Mouse (Mus musculus) right cerebral cortex, postnatal 36 days (tissue): ENCODE results near the gene Ank2.
A peak's percentile ranks its signal among the peaks of the same experiment; 100 is the strongest.

ENCODE experiments used
- DNase-seq, 2 experiments: peaks; one replicate each; pipeline ENCODE4 v3.0.0; 2022; ENCODE audit warnings: low spot score in 2 of 2, mixed read lengths in 1 of 2

Ank2 gene

GRCm38 (mm10) chr3:127118777-127119176, 380.4 kb downstream of the Ank2 start:
- DNase-seq: no peak

- no peak for DNase-seq
These were observed 382.9 kb downstream of the Ank2 start for GRCm38 (mm10) chr3:127116226-127116625.

DNA sequence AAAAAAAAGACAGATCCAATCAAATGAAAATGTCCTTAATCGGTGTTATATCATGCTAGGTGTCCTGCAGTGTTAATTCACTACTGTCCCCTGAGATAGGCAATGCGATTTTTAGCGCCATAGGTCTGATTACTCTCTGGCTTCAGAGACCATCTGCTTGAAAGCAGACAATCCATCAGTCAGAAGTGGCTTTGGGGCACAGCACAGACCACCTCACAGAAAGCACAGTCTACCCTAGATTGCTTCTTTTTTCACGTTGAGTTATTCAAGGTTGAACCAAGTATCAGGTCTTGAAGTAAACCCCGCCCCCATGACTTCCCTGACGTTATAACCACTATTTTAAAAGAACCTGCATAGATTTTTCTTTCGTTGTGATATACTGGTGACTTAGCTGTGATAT, 385.9 kb downstream of the Ank2 start:
- DNase-seq: no peak

DNA sequence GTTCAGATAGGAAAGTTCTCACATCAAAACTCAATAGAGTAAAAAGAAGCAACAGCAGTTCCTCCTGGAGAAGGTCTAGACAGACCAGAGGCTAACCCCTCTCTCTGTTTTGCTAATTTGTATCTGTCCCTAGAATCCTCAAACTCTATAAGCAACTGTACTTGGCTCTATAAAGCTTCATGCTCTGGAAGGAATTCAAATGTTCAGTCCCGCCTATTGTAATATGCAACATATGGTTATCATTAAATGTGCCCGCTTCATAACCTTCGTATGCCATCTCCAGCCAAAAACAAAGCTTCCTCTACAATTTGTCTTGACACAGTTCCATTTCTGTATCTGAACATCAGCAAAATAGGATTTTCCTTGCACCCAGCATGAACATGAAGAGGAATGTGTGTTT, 389.7 kb downstream of the Ank2 start:
- DNase-seq: no peak

DNA sequence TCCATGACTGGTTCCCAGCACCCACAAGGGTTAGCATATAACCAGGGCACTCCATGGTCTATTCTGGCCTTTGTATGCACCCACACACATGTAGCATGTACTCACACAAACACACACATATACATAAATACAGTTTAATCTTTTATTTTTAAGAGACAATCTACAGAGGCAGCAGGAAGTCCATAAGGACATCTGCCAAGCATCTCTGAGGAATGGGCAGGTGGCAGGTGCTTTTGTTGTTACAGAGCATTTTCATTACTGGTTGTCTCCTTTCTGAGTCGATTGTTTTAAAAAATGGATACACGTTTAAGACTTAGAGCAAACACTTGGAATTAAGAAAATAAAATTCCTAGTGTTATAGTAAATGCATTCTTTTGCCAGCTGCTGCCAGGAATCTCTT, 390.7 kb downstream of the Ank2 start:
- no peak for DNase-seq

- DNase-seq: no peak
These were observed 391.9 kb downstream of the Ank2 start for GRCm38 (mm10) chr3:127107281-127107680.

GRCm38 (mm10) chr3:127101326-127101725, 397.8 kb downstream of the Ank2 start:
- no peak for DNase-seq

DNA sequence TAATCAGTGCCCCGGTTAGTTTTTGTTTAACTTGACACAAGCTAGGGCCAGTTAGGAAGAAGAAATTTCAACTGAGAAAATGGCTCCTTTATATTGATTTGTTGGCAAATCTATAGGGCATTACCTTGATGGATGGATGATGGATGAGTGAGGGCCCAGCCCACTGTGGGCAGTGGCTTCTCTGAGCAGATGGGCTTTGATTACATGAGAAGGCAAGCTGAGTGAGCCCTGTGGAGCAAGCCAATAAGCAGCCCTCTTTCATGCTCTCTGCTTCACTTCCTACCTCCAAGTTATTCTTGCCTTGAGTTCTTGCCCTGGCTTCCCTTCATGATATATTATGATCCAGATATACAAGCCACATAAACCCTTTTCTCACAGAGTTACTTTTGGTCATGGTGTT, 401.4 kb downstream of the Ank2 start:
- no peak for DNase-seq

GRCm38 (mm10) chr3:127097106-127097505, 402.0 kb downstream of the Ank2 start:
- DNase-seq: no peak

DNA sequence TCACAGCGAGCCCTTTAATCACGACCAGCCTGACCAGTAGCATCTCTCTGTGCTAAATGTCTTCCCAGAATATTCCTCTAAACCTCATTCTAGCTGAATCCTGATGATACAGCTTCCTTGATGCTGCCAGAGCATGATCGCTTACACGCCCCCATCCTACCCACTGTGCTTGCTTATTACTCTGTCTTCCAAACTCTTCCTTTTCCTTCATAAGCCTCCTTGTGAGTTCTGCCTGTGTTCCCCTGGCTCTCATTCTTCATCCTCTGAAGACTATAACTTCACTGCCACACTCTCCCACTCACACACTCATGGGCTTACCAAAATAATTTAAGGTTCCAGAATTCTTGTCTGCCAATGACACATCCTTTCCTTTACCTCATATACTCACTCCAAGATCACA, 405.5 kb downstream of the Ank2 start:
- peak; percentile 47 to 53 for DNase-seq

- no peak for DNase-seq
These were observed 411.6 kb downstream of the Ank2 start for GRCm38 (mm10) chr3:127087574-127087973.

DNA sequence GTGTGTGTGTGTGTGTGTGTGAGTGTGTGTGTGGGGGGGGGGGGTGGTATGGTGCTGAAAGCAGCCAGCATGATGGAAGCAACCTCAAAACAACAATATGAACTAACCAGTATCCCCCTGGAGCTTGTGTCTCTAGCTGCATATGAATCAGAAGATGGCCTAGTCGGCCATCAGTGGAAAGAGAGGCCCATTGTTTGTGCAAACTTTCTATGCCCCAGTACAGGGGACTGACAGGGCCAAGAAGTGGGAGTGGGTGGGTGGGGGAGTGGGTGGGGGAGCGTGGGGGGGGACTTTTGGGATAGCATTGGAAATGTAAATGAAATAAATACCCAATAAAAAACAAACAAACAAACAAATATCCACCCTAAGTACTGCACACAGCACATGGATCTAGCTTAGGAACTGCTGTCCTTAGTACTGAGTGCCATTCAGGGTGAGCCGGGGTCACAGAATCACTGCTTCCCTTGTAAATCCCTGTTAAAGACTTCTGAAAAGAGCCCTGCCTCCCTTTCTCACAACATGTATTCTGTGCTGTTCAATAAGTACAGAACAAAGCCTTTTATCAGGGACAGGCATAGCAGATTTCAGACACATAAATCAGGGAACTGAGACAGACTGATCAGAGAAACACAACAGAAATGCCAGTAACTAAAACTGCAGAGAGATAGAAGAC, 412.2 kb downstream of the Ank2 start:
- no peak for DNase-seq

DNA sequence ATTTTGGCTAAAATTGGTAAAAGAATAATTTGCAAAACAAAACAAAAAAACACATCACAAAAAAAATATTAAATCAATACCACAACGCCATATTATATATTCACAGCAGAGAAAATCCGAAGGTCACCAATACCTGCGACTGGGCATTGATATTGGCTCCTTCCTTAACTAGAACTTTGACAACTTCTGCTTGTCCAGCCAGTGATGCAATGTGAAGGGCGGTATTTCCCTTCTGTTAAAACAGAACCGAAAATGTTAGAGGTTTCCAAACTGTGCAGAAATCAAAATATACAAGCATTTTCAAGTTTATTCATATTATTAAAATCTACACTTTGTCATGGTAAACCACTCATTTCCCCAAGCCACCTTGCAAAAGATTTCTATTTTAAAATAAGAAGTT, 421.8 kb downstream of the Ank2 start:
- DNase-seq: no peak

DNA sequence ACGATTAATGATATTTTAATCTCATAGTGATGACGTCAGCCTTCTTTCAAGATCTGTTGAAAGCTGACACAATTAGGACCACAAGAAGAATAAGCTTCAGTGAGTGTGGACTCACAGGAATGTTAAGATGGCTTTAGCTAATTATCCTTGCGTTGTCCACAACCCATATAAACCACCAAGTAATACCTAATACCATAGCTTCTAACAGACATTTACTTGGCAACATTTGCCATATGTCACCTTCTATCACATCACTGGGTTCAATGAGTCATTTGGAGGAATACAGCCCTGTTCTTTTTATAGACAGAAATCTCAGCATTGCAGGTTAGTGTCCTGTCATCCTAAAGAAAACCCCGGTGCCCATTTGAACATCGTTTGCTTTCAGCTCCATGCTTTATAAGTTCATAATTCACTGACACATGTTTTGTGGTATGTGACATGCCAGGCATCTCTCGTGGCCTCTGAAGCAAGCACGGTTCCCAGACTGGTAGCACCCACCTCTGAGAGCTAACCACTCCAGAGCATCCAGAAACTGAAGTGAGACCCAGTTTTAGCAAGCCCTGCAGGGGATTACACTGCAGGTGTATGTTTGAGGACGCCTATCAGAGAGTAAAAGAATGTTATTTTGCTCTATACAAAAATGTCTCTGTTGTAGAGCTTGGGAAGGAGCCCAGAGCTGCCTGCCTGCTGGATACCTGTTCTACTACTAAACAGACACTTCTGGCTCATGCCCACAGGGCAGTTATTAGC, 423.4 kb downstream of the Ank2 start:
- no peak for DNase-seq

DNA sequence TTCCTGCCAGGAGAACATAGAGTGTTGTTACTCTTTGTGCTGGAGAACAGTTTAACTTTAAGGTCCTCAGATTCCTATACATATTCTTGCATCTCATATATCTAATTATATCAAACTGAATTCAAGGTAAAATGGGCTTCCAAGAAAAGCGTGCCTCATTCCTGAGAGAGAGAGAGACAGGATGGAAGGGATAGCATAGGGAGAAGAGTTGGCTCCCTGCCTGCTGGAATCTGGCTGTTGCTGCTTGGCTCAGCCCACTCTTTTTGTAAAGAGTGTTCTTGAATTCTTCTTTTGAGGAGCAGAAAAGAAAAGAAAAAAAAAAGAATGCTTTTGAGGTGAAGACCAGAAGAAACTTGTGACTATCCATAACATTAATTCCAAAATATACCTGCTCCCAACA, 427.7 kb downstream of the Ank2 start:
- DNase-seq: peak; percentile 73 to 78

GRCm38 (mm10) chr3:127063654-127064386, 435.3 kb downstream of the Ank2 start:
- DNase-seq: no peak

DNA sequence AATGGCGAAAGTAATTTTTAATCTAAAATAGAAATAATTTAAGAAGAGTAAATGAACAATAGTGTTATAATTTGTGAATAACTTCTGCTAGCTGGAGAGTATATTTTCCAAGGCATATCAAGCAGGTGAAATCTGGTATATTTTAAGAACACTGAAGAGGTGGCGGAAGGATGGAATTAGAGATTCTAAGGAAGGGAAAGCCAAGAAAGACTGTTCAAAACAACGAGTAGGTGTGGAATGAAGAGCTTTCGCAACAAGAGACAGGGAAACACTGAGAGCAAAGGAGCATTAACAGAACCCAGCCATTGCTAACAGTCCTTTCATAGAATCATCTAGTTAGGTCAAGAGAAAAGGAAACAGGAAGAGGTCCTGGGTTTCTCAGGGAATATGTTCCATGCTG, 439.5 kb downstream of the Ank2 start:
- DNase-seq: no peak

- DNase-seq: no peak
These were observed 457.9 kb downstream of the Ank2 start for GRCm38 (mm10) chr3:127041288-127041687.

- DNase-seq: peak in 1 of 2 experiments; percentile 56
These were observed 460.6 kb downstream of the Ank2 start for GRCm38 (mm10) chr3:127038570-127038969.

DNA sequence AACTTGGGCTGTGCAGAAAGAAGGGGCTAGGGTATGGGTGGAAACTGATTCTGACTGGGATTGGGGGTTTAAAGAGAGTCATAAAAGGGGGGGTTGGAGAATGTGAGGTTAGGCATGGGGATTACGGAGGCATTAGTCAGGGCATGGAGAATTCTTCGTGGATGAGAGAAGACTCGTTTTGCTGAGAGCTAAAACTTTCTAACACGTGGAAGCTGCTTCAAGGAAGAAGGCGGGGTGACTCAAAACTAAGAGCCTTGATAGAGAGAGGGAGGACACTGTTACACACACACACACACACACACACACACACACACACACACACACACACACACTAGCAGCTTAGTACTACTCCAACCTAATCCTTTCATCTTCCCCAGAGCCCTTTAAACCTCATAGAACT, 463.0 kb downstream of the Ank2 start:
- DNase-seq: no peak

DNA sequence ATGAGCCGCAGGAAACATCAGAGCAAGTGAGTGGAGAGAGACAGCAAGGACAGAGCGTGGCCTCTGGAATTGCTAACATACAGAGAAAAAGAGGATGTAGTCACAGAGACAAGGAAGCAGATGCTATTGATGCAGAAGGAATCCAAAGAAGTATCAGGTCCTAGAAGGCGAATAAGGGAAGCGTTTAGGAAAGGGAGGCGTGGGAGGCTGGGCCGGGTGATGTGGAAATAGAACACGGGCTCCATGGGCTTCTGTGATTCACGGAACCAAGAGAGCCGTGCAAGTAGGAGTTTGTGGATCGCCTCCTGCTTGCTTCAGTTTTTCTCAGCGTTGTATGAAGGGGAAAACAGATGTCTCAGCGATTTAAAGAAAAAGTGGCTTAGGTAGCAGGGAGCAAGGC, 463.6 kb downstream of the Ank2 start:
- peak; percentile 81 to 90 for DNase-seq

DNA sequence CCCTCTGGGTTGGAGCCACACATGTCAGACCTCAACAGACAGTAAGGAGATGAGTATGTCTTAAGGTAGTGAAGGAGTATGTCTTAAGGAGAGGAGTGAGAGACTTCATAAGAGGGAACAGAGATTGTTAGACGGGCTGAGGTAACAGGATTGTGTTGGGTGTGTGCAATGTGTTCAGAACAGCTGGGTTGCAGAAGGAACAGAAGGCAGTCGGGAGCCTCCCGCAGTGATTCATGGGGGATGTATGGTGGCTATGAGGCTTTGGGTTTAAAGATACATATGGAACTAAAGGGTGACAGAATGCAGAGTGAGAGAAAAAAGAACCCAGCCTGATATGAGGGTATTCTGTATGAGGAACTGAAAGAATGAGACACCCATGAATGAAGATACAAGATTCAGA, 464.2 kb downstream of the Ank2 start:
- no peak for DNase-seq

DNA sequence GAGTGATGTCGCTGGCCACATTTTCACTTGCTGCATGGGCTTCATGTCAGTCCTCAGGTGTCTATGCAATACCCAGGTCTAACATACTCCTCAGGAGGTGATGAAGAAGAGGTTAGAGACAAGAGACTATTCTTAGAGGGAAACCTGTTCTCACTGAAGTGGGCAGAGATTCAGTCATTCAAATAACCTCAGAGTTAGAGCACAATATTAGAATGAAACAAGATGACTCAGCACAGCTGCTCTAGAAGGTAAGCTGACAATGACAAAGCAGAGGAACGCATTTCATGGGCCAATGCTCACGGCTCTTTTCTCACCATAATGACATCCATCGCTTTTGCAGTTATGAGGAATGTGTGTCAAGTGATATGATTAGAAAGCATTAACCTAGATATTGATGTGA, 475.2 kb downstream of the Ank2 start:
- DNase-seq: no peak
